Mouse (Mus musculus) kidney, embryonic 14.5 days (tissue): Measurements from ENCODE around the gene Kif5a. TPM values are rescaled to one million over a fixed set of nuclear protein-coding genes. Genes with fewer than 3 reads are reported as not detected.
A peak's percentile ranks its signal among the peaks of the same experiment; 100 is the strongest.

Experiments used
- ATAC-seq: fragments of 200-750 bp; cut with Nextera tagmentation; 2 replicates; pipeline ENCODE4 v1.8.0; 2017; ENCODE audit warnings: moderate number of reproducible peaks, mild to moderate bottlenecking, moderate TSS enrichment, moderate library complexity; ENCODE audit not compliant: low FRiP score, low TSS enrichment
- H3K27ac ChIP-seq: fragments of 300-500 bp; sonication (generic); 2 replicates; pipeline ENCODE4 v1.5.1; 2014; ENCODE audit warnings: low read depth, mild to moderate bottlenecking, low read length, moderate library complexity, mixed read lengths
- H3K27me3 ChIP-seq: fragments of 300-500 bp; sonication (generic); 2 replicates; pipeline ENCODE4 v1.6.1; 2014; ENCODE audit warnings: mild to moderate bottlenecking, low read length; ENCODE audit not compliant: control insufficient read depth, insufficient read depth
- H3K36me3 ChIP-seq: fragments of 300-500 bp; sonication (generic); 2 replicates; pipeline ENCODE4 v1.6.1; 2014; ENCODE audit warnings: low read length, mixed read lengths; ENCODE audit not compliant: control insufficient read depth, insufficient read depth
- H3K4me1 ChIP-seq: fragments of 300-500 bp; sonication (generic); 2 replicates; pipeline ENCODE4 v1.6.1; 2014; ENCODE audit warnings: low read length, mixed read lengths; ENCODE audit not compliant: control insufficient read depth, insufficient read depth
- H3K4me2 ChIP-seq: fragments of 300-500 bp; sonication (generic); replicated peaks from 2 replicates; pipeline ENCODE4 v1.6.1; 2014; ENCODE audit warnings: low read depth, mild to moderate bottlenecking, low read length
- H3K4me3 ChIP-seq: fragments of 300-500 bp; sonication (generic); 2 replicates; pipeline ENCODE4 v1.5.1; 2014; ENCODE audit warnings: mild to moderate bottlenecking, low read length
- H3K9ac ChIP-seq: fragments of 300-500 bp; sonication (generic); 2 replicates; pipeline ENCODE4 v1.6.1; 2014; ENCODE audit warnings: low read depth, mild to moderate bottlenecking, low read length, moderate library complexity
- H3K9me3 ChIP-seq: fragments of 300-500 bp; sonication (generic); 2 replicates; pipeline ENCODE4 v1.6.1; 2016; ENCODE audit warnings: low read length; ENCODE audit not compliant: control insufficient read depth
- WGBS: fragments of 180-500 bp; shearing (Covaris S2); extraction: QIAGEN DNeasy Blood & Tissue Kit; methylation state at CpG from one replicate; pipeline ENCODE4 v1.1.7; 2014; 5-methylcytosine and 5-hydroxymethylcytosine counted together
- polyA plus RNA-seq: library from polyadenylated mRNA; unstranded; fragments of >200 nt; fragmentation: Nextera tagmentation; extraction: Ambion mirVana; gene quantifications from 2 replicates; pipeline ENCODE4 v1.2.1, GENCODE M21; 2014

Kif5a gene
- polyA plus RNA-seq, 1 experiment from 2014 or later: 0.37 TPM

DNA sequence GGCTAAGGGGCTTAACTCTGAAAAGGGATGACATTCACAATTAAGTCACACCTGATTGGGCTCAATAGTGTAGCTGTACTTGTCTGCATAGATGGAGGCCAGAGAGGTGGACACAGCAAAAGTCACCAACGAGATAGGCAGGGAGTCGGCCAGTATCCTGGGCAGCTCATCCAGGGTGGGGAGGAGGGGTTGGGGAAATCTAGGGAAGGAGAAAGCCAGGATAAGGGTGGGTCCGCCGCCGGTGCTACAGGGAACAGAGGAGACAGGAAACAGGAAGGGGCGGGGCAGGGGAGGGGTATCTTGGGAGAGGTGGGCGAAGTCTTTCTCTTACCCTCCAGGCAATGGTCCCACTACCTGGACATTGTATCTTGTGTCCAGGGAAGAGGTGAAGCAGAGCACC is 86.4 kb downstream of the Kif5a start:
- H3K9me3 ChIP-seq: no peaks in the 10 kb centered on the region
- no peak overlapping the region for H3K27ac ChIP-seq
- 6% methylated on average over 7 of the region's 7 CpGs for WGBS
- H3K4me2 ChIP-seq: peak overlapping the region; percentile 19
- no peaks in the 10 kb centered on the region for H3K36me3 ChIP-seq
- H3K4me3 ChIP-seq: 0 out of 2 replicates have a peak overlapping the region, but pooled peaks have one; percentile 1
- H3K4me1 ChIP-seq: peaks cover 24% of the 10 kb centered on the region
- ATAC-seq: no peak
- peaks cover 37% of the 10 kb centered on the region for H3K27me3 ChIP-seq
- no peak overlapping the region for H3K9ac ChIP-seq

DNA sequence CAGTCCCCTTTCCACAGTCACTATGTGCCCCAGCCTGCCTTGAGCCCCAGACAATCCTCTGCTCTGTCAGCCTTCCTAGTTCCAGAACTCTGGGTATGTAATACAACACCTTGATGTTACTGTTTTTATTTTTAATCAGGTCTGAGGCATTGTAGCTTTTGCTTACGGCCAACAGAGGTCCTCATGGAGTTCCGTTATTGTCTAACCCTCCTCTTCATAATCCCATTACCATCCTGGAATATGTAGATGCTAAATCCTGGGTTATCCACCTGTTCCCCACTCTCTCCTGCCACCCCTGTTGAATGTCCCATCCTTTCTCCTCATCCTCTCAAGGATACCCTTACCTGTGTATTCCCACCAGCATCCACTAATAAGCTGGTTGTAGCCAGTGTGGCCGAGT is 86.9 kb downstream of the Kif5a start:
- Histone ChIP-seq H3K4me3 (no peak overlapping the region), H3K27me3 (peaks cover 36% of the 10 kb centered on the region), H3K9ac (no peak overlapping the region), H3K36me3 (no peaks in the 10 kb centered on the region), H3K4me2 (no peak overlapping the region), H3K9me3 (no peaks in the 10 kb centered on the region), H3K27ac (no peak overlapping the region), H3K4me1 (peaks cover 24% of the 10 kb centered on the region)
- WGBS: 40% methylated on average over 3 of the region's 3 CpGs
- no peak for ATAC-seq

Other genes with a start within 250 kb of the Kif5a start
- gene Tsfm, start 232.5 kb downstream of the Kif5a start, polyA plus RNA-seq: 90.5 and 98.2 TPM in 2 replicates
- 69.5 and 78.1 TPM in 2 replicates for gene Mettl1, start 221.9 kb downstream of the Kif5a start, polyA plus RNA-seq
- gene Eef1akmt3, start 221.8 kb downstream of the Kif5a start, polyA plus RNA-seq: 0.39 and 0.89 TPM in 2 replicates
- gene Cyp27b1, start 215.1 kb downstream of the Kif5a start, polyA plus RNA-seq: 0.36 and 0.41 TPM in 2 replicates
- 1.5 and 2.6 TPM in 2 replicates for gene March9, start 203.2 kb downstream of the Kif5a start, polyA plus RNA-seq
- gene Cdk4, start 199.8 kb downstream of the Kif5a start, polyA plus RNA-seq: 2,221 and 2,763 TPM in 2 replicates
- 106 and 153 TPM in 2 replicates for gene Tspan31, start 193.1 kb downstream of the Kif5a start, polyA plus RNA-seq
- gene Agap2, start 188.1 kb downstream of the Kif5a start, polyA plus RNA-seq: 0.07 and 0.61 TPM in 2 replicates
- 31.4 and 47.5 TPM in 2 replicates for gene Os9, start 142.2 kb downstream of the Kif5a start, polyA plus RNA-seq
- gene B4galnt1, start 98.1 kb downstream of the Kif5a start, polyA plus RNA-seq: 6.2 and 8.7 TPM in 2 replicates
- 2.0 and 2.3 TPM in 2 replicates for gene Slc26a10, start 82.7 kb downstream of the Kif5a start, polyA plus RNA-seq
- 31.0 and 32.9 TPM in 2 replicates for gene Arhgef25, start 73.3 kb downstream of the Kif5a start, polyA plus RNA-seq
- gene Dtx3, start 67.6 kb downstream of the Kif5a start, polyA plus RNA-seq: 107 and 117 TPM in 2 replicates
- 19.2 and 31.0 TPM in 2 replicates for gene Pip4k2c, start 51.8 kb downstream of the Kif5a start, polyA plus RNA-seq
- 164 and 173 TPM in 2 replicates for gene Dctn2, start 3.0 kb upstream of the Kif5a start, polyA plus RNA-seq
- 16.2 and 22.3 TPM in 2 replicates for gene Mbd6, start 25.7 kb upstream of the Kif5a start, polyA plus RNA-seq
- 93.9 and 146 TPM in 2 replicates for gene Mars, start 48.4 kb upstream of the Kif5a start, polyA plus RNA-seq
- 3.0 and 3.1 TPM in 2 replicates for gene Arhgap9, start 58.6 kb upstream of the Kif5a start, polyA plus RNA-seq
- 8.2 and 9.2 TPM in 2 replicates for gene Gli1, start 78.6 kb upstream of the Kif5a start, polyA plus RNA-seq
- 0.07 and 0.08 TPM in 2 replicates for gene Inhbe, start 91.1 kb upstream of the Kif5a start, polyA plus RNA-seq
- gene Inhbc, start 107.1 kb upstream of the Kif5a start, polyA plus RNA-seq: 0.10 and 0.22 TPM in 2 replicates
- 36.6 and 37.9 TPM in 2 replicates for gene R3hdm2, start 117.0 kb upstream of the Kif5a start, polyA plus RNA-seq
- gene Stac3, start 238.3 kb upstream of the Kif5a start, polyA plus RNA-seq: 0.39 and 0.50 TPM in 2 replicates